Mouse (Mus musculus): ENCODE measurements around the gene Cks2.

The Cks2 gene

GRCm38 (mm10) chr13:51679332-51679731, 34.3 kb downstream of the Cks2 start:
- no peak for DNase-seq (ENCODE audit: low spot score in 2 of 2)

DNA sequence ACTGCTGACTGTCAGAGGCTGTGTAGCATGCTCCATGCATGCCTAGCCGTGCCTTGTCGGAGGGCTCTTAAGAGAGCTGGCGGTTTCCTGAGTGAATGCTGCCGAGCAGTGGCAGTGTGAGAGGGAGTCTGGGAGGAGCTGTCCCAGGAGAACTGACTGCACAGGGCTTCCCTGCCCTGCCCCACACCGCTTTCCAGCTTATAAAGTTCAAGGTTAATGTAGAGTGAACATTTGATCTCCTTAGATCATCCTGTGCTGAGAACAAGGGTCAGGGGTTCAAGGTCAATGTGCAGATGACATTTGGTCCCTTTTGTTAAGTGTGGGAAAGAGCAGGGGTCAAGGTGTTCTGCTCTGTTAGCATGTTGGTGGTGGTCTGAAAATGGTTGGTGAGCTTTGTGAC, 36.0 kb downstream of the Cks2 start:
- no peak for DNase-seq (ENCODE audit: low spot score in 2 of 2)

- DNase-seq (ENCODE audit: low spot score in 2 of 2): no peak
Measured at GRCm38 (mm10) chr13:51681634-51682033, 36.6 kb downstream of the Cks2 start.

GRCm38 (mm10) chr13:51685290-51685966, 40.4 kb downstream of the Cks2 start:
- no peak for DNase-seq (ENCODE audit: low spot score in 2 of 2)

DNA sequence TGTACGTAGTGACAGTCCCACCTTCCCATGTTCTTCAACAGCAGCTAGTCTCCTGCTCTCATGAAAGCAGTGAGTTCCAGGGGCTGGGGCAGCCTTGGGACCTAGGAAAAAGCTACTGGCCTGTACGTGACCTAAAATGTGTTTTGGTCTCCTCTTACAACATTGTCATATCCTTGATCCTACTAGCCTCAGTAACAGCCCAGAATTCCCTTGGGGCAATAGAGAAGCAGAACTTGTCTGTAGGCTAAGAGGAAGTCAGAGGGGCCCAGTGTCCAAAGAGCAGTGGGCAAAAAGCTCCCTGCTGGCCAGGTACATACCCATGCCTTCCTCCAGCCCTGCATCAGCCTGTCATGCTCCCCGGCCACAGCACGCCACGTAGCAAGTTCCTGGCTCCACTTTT, 41.9 kb downstream of the Cks2 start:
- DNase-seq (ENCODE audit: low spot score in 2 of 2): no peak

- no peak for DNase-seq (ENCODE audit: low spot score in 2 of 2)
Measured at GRCm38 (mm10) chr13:51688688-51689087, 43.7 kb downstream of the Cks2 start.

- DNase-seq (ENCODE audit: low spot score in 2 of 2): no peak
Measured at GRCm38 (mm10) chr13:51696481-51696880, 51.4 kb downstream of the Cks2 start.

- DNase-seq (ENCODE audit: low spot score in 2 of 2): no peak
Measured at GRCm38 (mm10) chr13:51697455-51697854, 52.4 kb downstream of the Cks2 start.

DNA sequence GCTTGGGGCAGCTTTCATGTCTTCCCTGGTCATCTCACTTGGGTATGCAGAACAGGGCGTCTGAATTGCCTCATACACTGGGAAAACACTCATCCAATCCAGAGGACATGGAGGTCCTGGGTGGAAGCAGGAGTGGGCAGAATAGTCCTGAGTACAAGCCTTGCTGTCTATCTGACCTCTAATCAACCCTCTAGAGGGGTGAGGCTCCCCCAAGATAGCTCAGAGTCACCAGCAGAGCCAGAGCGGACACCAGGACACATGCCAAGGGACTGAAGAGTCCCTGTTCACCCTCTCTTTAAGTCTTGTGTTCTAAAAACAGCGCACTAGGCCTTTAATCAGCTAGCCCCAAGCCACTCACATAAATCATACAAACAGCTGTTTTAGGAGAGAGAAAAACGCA, 52.9 kb downstream of the Cks2 start:
- no peak for DNase-seq (ENCODE audit: low spot score in 2 of 2)

GRCm38 (mm10) chr13:51698318-51698717, 53.3 kb downstream of the Cks2 start:
- DNase-seq (ENCODE audit: low spot score in 2 of 2): no peak

Measured in right cerebral cortex, postnatal 10 days (tissue).